Mouse (Mus musculus) monocyte, adult 2 months (primary cell): ENCODE measurements around the gene Slc3a1.

Source experiments
- DNase-seq, 2 experiments: peaks; one replicate each; pipeline ENCODE4 v3.0.0; 2022; ENCODE audit warnings: low spot score in 2 of 2, low read depth in 1 of 2

The Slc3a1 gene

GRCm38 (mm10) chr17:85028093-85028739 lies at the start of gene Slc3a1:
Slc3a1 (plus strand) TSS chr17:85028376.
- no peak for DNase-seq

DNA sequence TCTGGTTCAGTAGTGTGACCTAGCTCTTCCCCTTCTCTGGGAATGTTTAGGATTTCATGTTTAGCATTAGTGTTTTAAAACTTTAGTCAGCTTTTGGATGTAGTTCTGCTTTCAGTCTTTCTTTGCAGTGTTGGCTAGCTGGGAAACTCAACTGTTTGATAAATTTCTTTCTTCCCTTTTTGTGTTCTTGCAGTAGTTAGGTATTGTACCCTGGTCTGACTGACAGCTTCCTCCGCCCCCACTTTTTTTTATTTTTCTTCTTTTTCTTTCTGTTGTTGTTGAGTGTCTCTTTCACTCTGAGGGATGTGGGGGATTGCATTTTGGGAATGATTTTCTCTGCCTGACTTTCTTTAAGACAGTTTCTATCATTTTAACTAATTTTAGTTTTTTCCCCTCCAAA lies 46.5 kb upstream of the Slc3a1 start:
- no peak for DNase-seq

DNA sequence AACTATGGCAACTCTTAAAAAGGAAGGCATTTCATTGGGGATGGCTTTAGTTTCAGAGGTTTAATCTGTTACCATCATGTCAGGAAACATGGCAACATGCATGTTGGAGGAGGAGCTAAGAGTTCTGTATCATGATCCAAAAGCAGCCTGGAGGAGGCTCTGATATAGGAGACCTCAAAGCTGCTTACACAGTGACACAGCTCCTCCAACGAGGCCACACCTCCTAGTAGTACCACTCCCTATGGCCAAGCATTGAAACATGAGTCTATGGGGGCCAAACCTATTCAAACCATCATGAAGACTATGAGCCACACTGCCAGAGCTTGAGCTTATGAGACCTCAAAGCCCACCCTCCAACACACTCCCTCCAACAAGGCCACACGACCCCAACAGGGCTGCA lies 45.4 kb upstream of the Slc3a1 start:
- DNase-seq: no peak

DNA sequence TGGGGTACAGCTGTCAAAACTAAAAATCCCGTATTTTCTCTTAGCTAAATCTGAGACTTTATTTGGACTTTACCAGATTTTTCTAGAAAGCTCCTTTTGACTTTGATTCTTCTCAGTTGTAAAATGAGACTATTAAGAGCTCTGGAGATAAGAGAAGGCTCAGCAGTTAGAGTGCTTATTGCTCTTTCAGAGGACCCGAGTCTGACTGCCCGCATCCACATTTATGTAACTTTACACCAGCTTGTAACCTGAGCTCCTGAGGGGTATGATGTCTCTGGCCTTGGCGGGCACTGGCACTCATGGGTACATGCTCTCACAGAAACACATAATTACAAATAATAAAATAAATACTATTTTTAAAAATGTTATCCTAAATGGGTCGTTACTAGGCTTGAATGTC lies 41.8 kb upstream of the Slc3a1 start:
- no peak for DNase-seq

DNA sequence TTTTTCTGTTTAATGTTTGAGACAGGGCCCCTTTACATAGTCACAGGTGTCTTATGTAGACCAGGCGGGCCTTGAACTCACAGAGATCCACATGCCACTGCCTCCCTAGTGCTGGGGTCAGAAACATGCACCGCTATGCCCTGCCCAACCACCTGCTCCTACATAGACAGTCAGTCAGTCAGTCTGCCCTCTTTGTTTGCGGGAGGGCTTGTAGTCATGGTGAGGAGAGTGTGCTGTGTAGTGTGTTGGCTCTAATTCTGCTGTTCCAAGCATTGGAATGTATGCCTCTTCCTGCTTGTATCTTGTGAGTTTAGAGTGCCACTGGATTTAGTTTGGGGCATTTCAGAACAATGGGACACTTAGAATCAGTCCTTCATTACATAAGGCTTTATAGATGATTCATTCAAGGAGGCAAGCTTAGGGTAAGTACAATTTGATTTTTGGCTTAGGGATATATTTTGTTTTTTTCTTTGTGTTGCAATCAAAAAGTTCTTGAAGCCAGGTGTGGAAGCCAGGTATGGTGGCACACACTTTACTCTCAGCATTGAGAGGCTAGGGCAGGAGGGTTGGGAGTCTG lies 40.3 kb upstream of the Slc3a1 start:
- no peak for DNase-seq

DNA sequence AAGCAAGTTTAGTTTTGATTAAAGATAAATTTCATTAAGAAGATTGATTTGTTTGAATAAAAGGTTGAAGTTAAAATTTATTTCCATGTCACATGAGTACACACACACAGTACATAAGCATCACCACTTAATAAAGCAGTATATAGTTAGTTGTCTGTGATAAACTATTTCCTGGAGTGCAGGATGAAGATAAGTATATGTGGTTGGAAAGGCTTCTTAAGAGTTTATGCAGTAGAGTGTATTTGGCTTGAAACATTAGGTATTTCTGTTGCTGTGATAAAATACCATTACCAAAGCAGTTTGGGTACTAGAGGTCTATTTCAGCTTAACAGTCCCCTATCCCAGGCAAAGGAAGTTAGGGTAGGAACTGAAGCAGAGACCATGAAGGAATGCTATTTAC lies 39.7 kb upstream of the Slc3a1 start:
- no peak for DNase-seq

- DNase-seq: no peak
Observed at GRCm38 (mm10) chr17:84995844-84996243, 32.3 kb upstream of the Slc3a1 start.

GRCm38 (mm10) chr17:84997639-84998038 lies 30.5 kb upstream of the Slc3a1 start:
- DNase-seq: no peak

GRCm38 (mm10) chr17:84999636-85000035 lies 28.5 kb upstream of the Slc3a1 start:
- no peak for DNase-seq

- no peak for DNase-seq
Observed at GRCm38 (mm10) chr17:85013485-85013884, 14.7 kb upstream of the Slc3a1 start.

DNA sequence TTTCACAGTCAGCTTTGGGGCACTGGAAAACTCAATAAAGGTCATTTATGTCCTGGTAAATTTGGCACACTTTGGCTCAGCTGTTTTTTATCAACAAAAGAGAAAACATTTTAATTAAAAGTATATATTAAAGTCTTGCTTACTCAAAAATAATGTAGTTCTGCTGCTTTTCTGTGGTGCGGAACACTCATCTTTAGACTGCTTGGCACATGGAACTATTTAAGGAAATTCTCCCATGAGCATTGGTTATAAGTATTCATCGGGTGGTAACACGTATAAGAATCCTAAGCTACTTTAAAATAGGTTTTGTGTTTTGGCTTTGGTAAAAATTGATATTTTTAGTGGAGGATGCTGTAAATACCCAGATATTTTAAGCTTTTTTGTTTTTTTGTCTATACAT lies 13.5 kb upstream of the Slc3a1 start:
- DNase-seq: no peak

DNA sequence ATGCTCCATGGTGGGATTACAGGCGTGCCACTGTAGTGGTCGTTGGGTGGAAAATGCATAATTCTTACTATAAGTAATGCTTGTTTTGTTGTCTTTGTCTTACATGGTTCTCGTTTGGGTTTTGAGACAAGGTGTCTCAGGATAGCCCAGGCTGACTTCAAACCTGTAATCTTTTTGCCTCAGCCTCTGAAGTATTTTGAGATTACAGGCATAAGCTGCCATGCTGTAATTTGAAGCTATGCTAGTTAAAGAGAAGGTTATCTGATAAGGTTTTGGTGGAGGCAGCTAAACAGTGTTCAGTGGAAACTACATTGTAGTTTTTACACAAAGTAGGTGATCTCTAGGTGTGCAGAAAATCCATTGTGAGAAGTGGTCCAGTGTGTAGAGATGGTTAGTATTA lies 9.8 kb upstream of the Slc3a1 start:
- DNase-seq: no peak

DNA sequence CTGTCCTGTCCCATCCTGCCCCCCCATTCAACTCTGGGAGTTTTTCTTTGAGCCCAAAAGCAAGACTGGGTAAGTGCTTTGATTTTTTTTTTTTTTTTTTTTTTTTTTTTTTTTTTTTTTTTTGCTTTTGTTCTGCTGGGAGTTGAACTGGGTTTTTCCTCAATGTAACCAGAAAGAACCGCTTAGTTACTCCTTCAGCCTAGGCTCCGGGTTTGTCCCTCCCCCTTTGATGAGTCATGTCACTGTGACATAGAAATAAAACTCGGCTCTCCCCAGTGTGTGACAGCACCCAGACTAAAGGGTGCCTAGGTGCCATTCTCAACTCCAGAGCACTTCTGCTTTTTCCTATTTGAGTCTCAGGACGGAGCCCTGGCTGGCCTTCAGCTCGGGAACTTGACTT lies 9.4 kb upstream of the Slc3a1 start:
- peak in 1 of 2 experiments; percentile 17 for DNase-seq

DNA sequence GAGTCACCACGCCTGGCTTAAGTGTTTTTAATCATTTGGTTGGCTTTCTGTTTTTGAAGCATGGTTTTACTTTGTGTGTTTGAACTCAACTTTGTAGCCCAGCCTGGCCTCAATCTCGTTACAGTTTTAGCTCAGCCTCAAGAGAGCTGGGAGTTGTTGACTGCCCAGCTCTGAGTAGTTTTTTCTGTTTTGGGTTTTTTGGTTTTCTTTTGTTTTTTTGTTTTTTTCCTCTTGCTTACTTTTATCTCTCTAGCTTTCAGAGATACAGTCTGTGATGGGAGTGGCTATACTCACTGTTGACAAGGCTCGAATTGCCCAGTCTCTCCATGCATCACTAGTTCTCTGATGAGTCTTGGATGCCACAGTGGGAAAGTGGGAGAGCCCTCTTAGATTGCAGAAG lies 7.8 kb upstream of the Slc3a1 start:
- DNase-seq: no peak

- DNase-seq: no peak
Observed at GRCm38 (mm10) chr17:85023247-85024167, 4.7 kb upstream of the Slc3a1 start.

- no peak for DNase-seq
Observed at GRCm38 (mm10) chr17:85024237-85024636, 3.9 kb upstream of the Slc3a1 start.

- no peak for DNase-seq
Observed at GRCm38 (mm10) chr17:85025151-85025550, 3.0 kb upstream of the Slc3a1 start.

DNA sequence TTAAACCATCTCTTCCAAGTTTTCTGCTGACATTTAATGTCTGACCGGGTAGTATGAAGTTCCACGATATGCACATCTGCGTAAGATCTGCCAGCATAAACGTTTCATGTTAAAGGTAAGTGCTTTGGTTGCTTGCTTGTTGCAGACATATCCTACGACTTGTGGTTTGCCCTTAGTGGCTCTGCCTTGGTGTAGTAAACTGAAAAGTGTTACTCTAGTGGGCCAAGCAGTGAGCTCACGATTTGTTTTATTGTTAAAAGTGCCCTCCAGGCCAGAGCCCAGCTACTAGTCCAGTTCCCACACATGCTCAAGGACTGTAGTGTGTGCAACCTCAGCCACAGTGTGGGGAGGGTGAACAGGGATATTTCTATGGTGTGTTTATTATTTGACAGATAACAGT lies 1.7 kb upstream of the Slc3a1 start:
- no peak for DNase-seq

- no peak for DNase-seq
Observed at GRCm38 (mm10) chr17:85027247-85027646, 929 bp upstream of the Slc3a1 start.

GRCm38 (mm10) chr17:85028797-85029196 lies 621 bp downstream of the Slc3a1 start:
- DNase-seq: no peak

- DNase-seq: no peak
Observed at GRCm38 (mm10) chr17:85030651-85031050, 2.5 kb downstream of the Slc3a1 start.

DNA sequence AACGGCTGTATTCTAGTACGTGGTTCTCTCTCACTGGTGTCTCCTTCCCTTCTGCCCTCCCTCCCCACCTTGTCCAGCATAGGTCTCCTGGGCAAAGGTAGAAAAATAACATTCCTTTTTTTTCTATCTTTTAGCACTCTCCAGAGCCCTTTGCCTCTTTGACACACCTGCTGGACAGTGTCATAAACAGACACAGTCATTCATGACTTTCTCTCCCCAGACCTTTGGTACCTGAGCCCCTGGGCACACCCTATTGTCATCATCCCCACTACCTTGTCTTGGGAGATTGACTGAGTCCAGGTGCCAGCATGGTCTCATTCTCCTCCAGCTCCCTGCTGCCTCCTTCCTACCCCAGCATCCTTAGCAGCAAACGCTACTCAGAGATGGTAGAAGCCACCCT lies 4.9 kb downstream of the Slc3a1 start:
- DNase-seq: no peak
